Comparison of ENCODE assay signal across 9 mouse cellular contexts in genomic region chr2:136148999-136149398, GRCm38 (mm10).
DNase-seq lines count a peak whose midpoint lies in the region; ATAC-seq and TF ChIP-seq lines count a peak whose summit lies in the region.
"Had no signal": no experiment of that assay in that cellular context is flagged by ENCODE, and none has a peak within 500 bp of the region (broad histone marks: within the 10 kb centered on the region; RNA-seq: fewer than 3 reads in every experiment).

No protein-coding gene starts in this region.

- 4% methylated on average over 6 of the region's 6 CpGs for WGBS in forebrain, embryonic 13.5 days
- WGBS in lung, adult 2 months = 4% methylated on average over 6 of the region's 6 CpGs
- WGBS in olfactory bulb, adult 2 months = 2% methylated on average over 6 of the region's 6 CpGs

- no peak overlapping the region for H3K4me2 ChIP-seq in forebrain, embryonic 13.5 days

- no peak for TF ChIP-seq POLR2A in ES-Bruce4 (IDR thresholded peaks at IDR 0.05; ENCODE audit: insufficient read depth, low read length)
- TF ChIP-seq POLR2A in lung, adult 2 months (IDR thresholded peaks at IDR 0.05; ENCODE audit: borderline replicate concordance, extremely low read depth, low read depth, low read length) = no peak
- TF ChIP-seq POLR2A in olfactory bulb, adult 2 months (IDR thresholded peaks at IDR 0.05; ENCODE audit: insufficient read depth, low read depth, low read length) = no peak

- H3K9me3 ChIP-seq in ES-Bruce4 (replicated peaks; ENCODE audit: control insufficient read depth, insufficient read depth, low read length, poor library complexity, severe bottlenecking) = no peaks in the 10 kb centered on the region
- no peaks in the 10 kb centered on the region for H3K9me3 ChIP-seq in forebrain, embryonic 13.5 days (replicated peaks)

- no peaks in the 10 kb centered on the region for H3K27me3 ChIP-seq in ES-Bruce4 (ENCODE audit: control insufficient read depth, insufficient read depth, low read length, poor library complexity, severe bottlenecking)
- no peaks in the 10 kb centered on the region for H3K27me3 ChIP-seq in forebrain, embryonic 13.5 days

- H3K27ac ChIP-seq in ES-Bruce4 (ENCODE audit: insufficient read depth, low read length) = no peak overlapping the region
- H3K27ac ChIP-seq in forebrain, embryonic 13.5 days = no peak overlapping the region
- H3K27ac ChIP-seq in olfactory bulb, adult 2 months (ENCODE audit: insufficient read depth, low read depth, low read length) = no peak overlapping the region
- H3K27ac ChIP-seq: macrophage had no signal

- intact Hi-C loops in heart, postnatal 36 days (cut with DNase I) = loop anchor here (2.0 kb wide), 3 partner anchors 300 to 1794 kb away; no protein-coding TSS in a partner anchor

- DNase-seq in c-Kit-positive CD71-negative TER-119-negative erythroid progenitor cells, embryonic 14.5 days (ENCODE audit: low read depth) = peak; percentile 70
- DNase-seq in heart, postnatal 36 days = peak; percentile 49 to 78
- peak; percentile 80 for DNase-seq in layer of hippocampus, adult 11-12 months (ENCODE audit: low spot score)
- peak; percentile 63 for DNase-seq in lung, adult 2 months
- DNase-seq in thymus, postnatal 10 days (ENCODE audit: low spot score in 2 of 2) = peak; percentile 5 to 53

- no peak for TF ChIP-seq EP300 in ES-Bruce4 (IDR thresholded peaks at IDR 0.05; ENCODE audit: insufficient read depth, low read depth, low read length)

- H3K4me3 ChIP-seq in ES-Bruce4 (ENCODE audit: low read depth, low read length) = no peak overlapping the region
- no peak overlapping the region for H3K4me3 ChIP-seq in forebrain, embryonic 13.5 days
- H3K4me3 ChIP-seq in lung, adult 2 months (replicated peaks; ENCODE audit: extremely low read depth, low read depth, low read length) = no peak overlapping the region
- no peak overlapping the region for H3K4me3 ChIP-seq in olfactory bulb, adult 2 months (ENCODE audit: insufficient read depth, low read depth, low read length)

- no peak overlapping the region for H3K9ac ChIP-seq in ES-Bruce4 (ENCODE audit: low read depth, poor library complexity, severe bottlenecking)
- no peak overlapping the region for H3K9ac ChIP-seq in forebrain, embryonic 13.5 days

- peak; percentile 89 for TF ChIP-seq CTCF in ES-Bruce4 (IDR thresholded peaks at IDR 0.05; ENCODE audit: low read depth, low read length)
- peak; percentile 94 for TF ChIP-seq CTCF in lung, adult 2 months (IDR thresholded peaks at IDR 0.05; ENCODE audit: insufficient read depth, low read length)
- peak; percentile 50; the same call in 1 of the 2 replicates for TF ChIP-seq CTCF in olfactory bulb, adult 2 months (IDR thresholded peaks at IDR 0.05; ENCODE audit: insufficient read depth, low read depth, low read length)

- no peaks in the 10 kb centered on the region for H3K36me3 ChIP-seq in ES-Bruce4 (ENCODE audit: control insufficient read depth, insufficient read depth, low read length, poor library complexity, severe bottlenecking)
- no peaks in the 10 kb centered on the region for H3K36me3 ChIP-seq in forebrain, embryonic 13.5 days (ENCODE audit: poor library complexity, severe bottlenecking)

- ATAC-seq in forebrain, embryonic 13.5 days = peak; percentile 94

- no peaks in the 10 kb centered on the region for H3K4me1 ChIP-seq in ES-Bruce4 (ENCODE audit: control insufficient read depth, insufficient read depth, low read length)
- no peaks in the 10 kb centered on the region for H3K4me1 ChIP-seq in forebrain, embryonic 13.5 days
- no peaks in the 10 kb centered on the region for H3K4me1 ChIP-seq in lung, adult 2 months (ENCODE audit: control insufficient read depth, insufficient read depth, low read length)
- H3K4me1 ChIP-seq in olfactory bulb, adult 2 months (ENCODE audit: control insufficient read depth, insufficient read depth, low read length) = no peaks in the 10 kb centered on the region

Comparison
In these comparisons a context has a peak if more than half of its experiments do, and no peak if none do; other contexts are left out.
1. DNase-seq: peak in every context shown above with its lines; median percentile 80 in layer of hippocampus, adult 11-12 months; 70 in c-Kit-positive CD71-negative TER-119-negative erythroid progenitor cells, embryonic 14.5 days; 64 in heart, postnatal 36 days; 63 in lung, adult 2 months; 29 in thymus, postnatal 10 days.